1 mouse cellular context compared by ENCODE assay signal in the genomic region with DNA sequence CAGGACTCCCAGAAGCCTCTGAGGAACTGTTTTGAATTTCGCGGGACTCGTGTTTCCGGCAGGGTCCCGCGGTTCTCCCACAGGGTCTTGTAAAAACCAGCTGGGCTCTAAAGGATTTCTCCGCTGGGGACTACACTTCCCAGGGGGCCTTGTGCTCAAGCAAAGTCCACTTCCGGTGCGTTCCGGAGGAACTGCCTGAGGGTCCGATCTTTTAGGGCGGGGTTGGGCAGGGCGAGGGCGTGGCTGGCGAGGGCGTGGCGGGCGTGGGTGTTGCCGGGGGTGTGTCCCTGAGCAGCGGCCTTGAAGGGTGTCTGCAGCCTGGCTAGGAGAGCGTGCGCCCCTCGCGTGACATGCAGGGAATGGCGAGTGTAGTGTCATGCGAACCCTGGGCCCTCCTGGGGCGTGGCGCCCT.
TF ChIP-seq lines count a peak whose summit lies in the region.

A gene (plus strand): TSS at position 252 of the 412 bp plus-strand sequence.

TF ChIP-seq in CH12.LX, 34 proteins besides CTCF, POLR2A, EP300 and RAD21 (continued from another document):
- TF ChIP-seq ELF1 (IDR thresholded peaks at IDR 0.05; ENCODE audit: low read depth, low read length) = peak; percentile 75
- TF ChIP-seq SIN3A (IDR thresholded peaks at IDR 0.05; ENCODE audit: low read length) = peak; percentile 68; the same call in 1 of the 2 replicates
- 0 out of 2 replicates have a peak, but pooled peaks have one; percentile 30 for TF ChIP-seq CHD2 (IDR thresholded peaks at IDR 0.05; ENCODE audit: low read length)
- peak; percentile 46; the same call in 1 of the 2 replicates for TF ChIP-seq MAX (IDR thresholded peaks at IDR 0.05; ENCODE audit: low read length)
- peak; percentile 74 for TF ChIP-seq BHLHE40 (IDR thresholded peaks at IDR 0.05; ENCODE audit: low read depth, low read length)
- peak; percentile 100 for TF ChIP-seq HCFC1 (IDR thresholded peaks at IDR 0.05; ENCODE audit: low read depth, low read length)
- TF ChIP-seq KAT2A (IDR thresholded peaks at IDR 0.05; ENCODE audit: insufficient replicate concordance, low read length) = peak; percentile 86; the same call in 1 of the 2 replicates
- TF ChIP-seq ZNF384 (IDR thresholded peaks at IDR 0.05; ENCODE audit: low read depth, low read length) = no peak
- TF ChIP-seq NELFE (IDR thresholded peaks at IDR 0.05; ENCODE audit: low read depth, low read length) = 0 out of 2 replicates have a peak, but pooled peaks have one; percentile 22
- TF ChIP-seq MYC (IDR thresholded peaks at IDR 0.05; ENCODE audit: low read depth, low read length) = no peak
- TF ChIP-seq MEF2A (IDR thresholded peaks at IDR 0.05; ENCODE audit: borderline replicate concordance, low read depth, low read length) = no peak
- peak; percentile 41; the same call in 1 of the 2 replicates for TF ChIP-seq IRF4 (IDR thresholded peaks at IDR 0.05; ENCODE audit: low read depth, low read length)
TF ChIP-seq in CH12.LX: peak in this region for 11.
